Mouse (Mus musculus): ENCODE data around the gene Cacng1. TPM values are rescaled to one million over a fixed set of nuclear protein-coding genes. Genes with fewer than 3 reads are reported as not detected.

Gene Cacng1
- 100 to 1,000 TPM; 352 to 401 (median 391) TPM for total RNA-seq (2022)

- DNase-seq (ENCODE audit: low spot score in 2 of 2) = peak; percentile 64 to 78
Measured at GRCm38 (mm10) chr11:107716332-107716938, at the start of gene Cacng1. Gene Cacng1, minus strand, starts transcription at chr11:107716522.

- DNase-seq (ENCODE audit: low spot score in 2 of 2) = no peak
Measured at GRCm38 (mm10) chr11:107762688-107763460, 46.6 kb upstream of the Cacng1 start.

GRCm38 (mm10) chr11:107761790-107762500 is 45.6 kb upstream of the Cacng1 start:
- DNase-seq (ENCODE audit: low spot score in 2 of 2) = no peak

- no peak for DNase-seq (ENCODE audit: low spot score in 2 of 2)
Measured at GRCm38 (mm10) chr11:107760001-107760400, 43.7 kb upstream of the Cacng1 start.

GRCm38 (mm10) chr11:107759516-107759915 is 43.2 kb upstream of the Cacng1 start:
- no peak for DNase-seq (ENCODE audit: low spot score in 2 of 2)

GRCm38 (mm10) chr11:107749114-107749513 is 32.8 kb upstream of the Cacng1 start:
- no peak for DNase-seq (ENCODE audit: low spot score in 2 of 2)

GRCm38 (mm10) chr11:107748243-107749035 is 32.1 kb upstream of the Cacng1 start:
- no peak for DNase-seq (ENCODE audit: low spot score in 2 of 2)

- DNase-seq (ENCODE audit: low spot score in 2 of 2) = no peak
Measured at GRCm38 (mm10) chr11:107743100-107743499, 26.8 kb upstream of the Cacng1 start.

- no peak for DNase-seq (ENCODE audit: low spot score in 2 of 2)
Measured at GRCm38 (mm10) chr11:107738418-107739099, 22.2 kb upstream of the Cacng1 start.

GRCm38 (mm10) chr11:107737886-107738285 is 21.6 kb upstream of the Cacng1 start:
- DNase-seq (ENCODE audit: low spot score in 2 of 2) = no peak

- no peak for DNase-seq (ENCODE audit: low spot score in 2 of 2)
Measured at GRCm38 (mm10) chr11:107734133-107734532, 17.8 kb upstream of the Cacng1 start.

- DNase-seq (ENCODE audit: low spot score in 2 of 2) = no peak
Measured at GRCm38 (mm10) chr11:107731498-107731897, 15.2 kb upstream of the Cacng1 start.

GRCm38 (mm10) chr11:107730940-107731339 is 14.6 kb upstream of the Cacng1 start:
- peak; percentile 61 to 75 for DNase-seq (ENCODE audit: low spot score in 2 of 2)

- no peak for DNase-seq (ENCODE audit: low spot score in 2 of 2)
Measured at GRCm38 (mm10) chr11:107729141-107729540, 12.8 kb upstream of the Cacng1 start.

- no peak for DNase-seq (ENCODE audit: low spot score in 2 of 2)
Measured at GRCm38 (mm10) chr11:107728073-107728863, 11.9 kb upstream of the Cacng1 start.

GRCm38 (mm10) chr11:107724603-107725002 is 8.3 kb upstream of the Cacng1 start:
- no peak for DNase-seq (ENCODE audit: low spot score in 2 of 2)

GRCm38 (mm10) chr11:107721057-107721456 is 4.7 kb upstream of the Cacng1 start:
- DNase-seq (ENCODE audit: low spot score in 2 of 2) = no peak

- no peak for DNase-seq (ENCODE audit: low spot score in 2 of 2)
Measured at GRCm38 (mm10) chr11:107720264-107721021, 4.1 kb upstream of the Cacng1 start.

- DNase-seq (ENCODE audit: low spot score in 2 of 2) = peak; percentile 53 to 73
Measured at GRCm38 (mm10) chr11:107714368-107714767, 2.0 kb downstream of the Cacng1 start.

Measured in gastrocnemius, adult 8-10 months (tissue).